Mouse (Mus musculus) myocyte (in vitro differentiated cells): Measurements from ENCODE around the gene Mfap4.

ENCODE experiments used
- CEBPB ChIP-seq: IDR thresholded peaks from 2 replicates; pipeline ENCODE4 v1.6.1; 2011; ENCODE audit warnings: mild to moderate bottlenecking, moderate library complexity; ENCODE audit not compliant: poor library complexity, insufficient read depth, severe bottlenecking
- E2F4 ChIP-seq: IDR thresholded peaks from one replicate; pipeline ENCODE4 v1.6.1; 2011; ENCODE audit warnings: mild to moderate bottlenecking, control low read depth, moderate library complexity; ENCODE audit not compliant: insufficient read depth
- MAX ChIP-seq: IDR thresholded peaks from one replicate; pipeline ENCODE4 v1.6.1; 2011; ENCODE audit warnings: low read depth, mild to moderate bottlenecking, control low read depth
- MYOG ChIP-seq, 3 experiments: IDR thresholded peaks; one replicate each; pipeline ENCODE4 v1.6.1; 2011; ENCODE audit warnings: control low read depth in 2 of 3, low read depth in 2 of 3, mild to moderate bottlenecking in 2 of 3; ENCODE audit not compliant: insufficient read length in 2 of 3, control insufficient read depth in 1 of 3, insufficient read depth in 1 of 3
- POLR2A ChIP-seq: IDR thresholded peaks from one replicate; pipeline ENCODE4 v1.6.1; 2011; ENCODE audit warnings: low read depth, mild to moderate bottlenecking, control low read depth, moderate library complexity; ENCODE audit not compliant: insufficient read length
- POLR2AphosphoS2 ChIP-seq: IDR thresholded peaks from one replicate; pipeline ENCODE4 v1.6.1; 2011; ENCODE audit warnings: low read depth, control low read depth; ENCODE audit not compliant: insufficient read length
- REST ChIP-seq: IDR thresholded peaks from one replicate; pipeline ENCODE4 v1.6.1; 2011; ENCODE audit warnings: mild to moderate bottlenecking, control low read depth, moderate library complexity; ENCODE audit not compliant: insufficient read depth, insufficient read length
- SRF ChIP-seq: IDR thresholded peaks from one replicate; pipeline ENCODE4 v1.6.1; 2011; ENCODE audit warnings: low read depth; ENCODE audit not compliant: control insufficient read depth, insufficient read length
- TCF12 ChIP-seq: IDR thresholded peaks from one replicate; pipeline ENCODE4 v1.6.1; 2011; ENCODE audit warnings: mild to moderate bottlenecking, control low read depth; ENCODE audit not compliant: poor library complexity, insufficient read depth, severe bottlenecking
- USF1 ChIP-seq: IDR thresholded peaks from one replicate; pipeline ENCODE4 v1.6.1; 2011; ENCODE audit warnings: low read depth, mild to moderate bottlenecking, control low read depth, moderate library complexity

- no peak for TF ChIP-seq CEBPB
- TF ChIP-seq MAX, result no peak
- TF ChIP-seq POLR2A, result no peak
- no peak for TF ChIP-seq SRF
- TF ChIP-seq MYOG (IDR thresholded peaks at IDR 0.05; ENCODE audit: control insufficient read depth in 1 of 3, insufficient read depth in 1 of 3, insufficient read length in 2 of 3, low read depth in 2 of 3), result no peak
- no peak for TF ChIP-seq USF1
- TF ChIP-seq REST, result no peak
- no peak for TF ChIP-seq E2F4
- no peak for TF ChIP-seq TCF12
- TF ChIP-seq POLR2AphosphoS2, result no peak
Measured at GRCm38 (mm10) chr11:61465422-61465821, 19.8 kb upstream of the Mfap4 start.
